In the genomic region with DNA sequence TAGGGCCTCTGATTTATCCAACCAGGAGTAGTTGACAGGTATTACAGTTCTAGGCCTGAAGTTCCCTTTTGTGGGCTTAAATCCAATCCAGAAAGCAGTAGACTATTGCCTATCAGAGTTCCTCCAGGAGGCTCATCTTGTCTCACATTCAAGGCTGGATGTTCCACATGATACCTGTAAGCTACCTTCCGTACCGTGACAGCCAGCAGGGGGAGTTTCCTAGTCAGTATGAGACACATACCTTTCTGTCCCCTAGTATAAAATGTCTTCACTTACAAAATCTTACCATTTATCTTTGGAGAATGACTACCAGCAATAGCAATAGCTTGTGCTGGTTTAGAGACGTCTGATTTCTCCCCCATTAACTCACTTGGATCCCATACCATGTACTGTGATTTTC, we compare ENCODE assay signal across 23 mouse cellular contexts. TPM values are rescaled to one million over a fixed set of nuclear protein-coding genes. Genes with fewer than 3 reads are reported as not detected.
A peak's percentile ranks its signal among the peaks of the same experiment; 100 is the strongest.
DNase-seq lines count a peak whose midpoint lies in the region; ATAC-seq and TF ChIP-seq lines count a peak whose summit lies in the region.
"Had no signal": no experiment of that assay in that cellular context is flagged by ENCODE, and none has a peak within 500 bp of the region (broad histone marks: within the 10 kb centered on the region; RNA-seq: fewer than 3 reads in every experiment).

No protein-coding gene starts in this region.

- ATAC-seq in kidney, embryonic 15.5 days (replicated peaks; ENCODE audit: low FRiP score) = no peak
- no peak for ATAC-seq in midbrain, embryonic 11.5 days (ENCODE audit: low FRiP score)
- ATAC-seq: activated CD4-positive, CD25-positive, alpha-beta regulatory T cell, adult 4 months had no signal

- H3K27me3 ChIP-seq in kidney, embryonic 15.5 days = no peaks in the 10 kb centered on the region
- no peaks in the 10 kb centered on the region for H3K27me3 ChIP-seq in CH12.LX (replicated peaks)
- H3K27me3 ChIP-seq in midbrain, embryonic 11.5 days (ENCODE audit: control insufficient read depth, insufficient read depth, low read length) = no peaks in the 10 kb centered on the region
- H3K27me3 ChIP-seq: embryonic facial prominence, embryonic 13.5 days; forebrain, embryonic 12.5 days; heart, embryonic 12.5 days had no signal

- TF ChIP-seq CTCF in layer of hippocampus, adult 2 months (conservative IDR thresholded peaks at IDR 0.05) = 0 out of 2 replicates have a peak, but pooled peaks have one; percentile 9
- TF ChIP-seq CTCF in CH12.LX (conservative IDR thresholded peaks at IDR 0.05 in 1 of 2, IDR thresholded peaks at IDR 0.05 in 1 of 2; ENCODE audit: low read depth in 2 of 2, low read length in 2 of 2) = peak in 1 of 2 experiments; percentile 51; a peak in 2 of 4 replicates

- TF ChIP-seq POLR2A in CH12.LX (IDR thresholded peaks at IDR 0.05; ENCODE audit: low read depth, low read length) = no peak

- in situ Hi-C loops in CH12.LX (cut with MboI; ENCODE audit: low pct_ligation_motif_present, low pct_unique_long_range_greater_than_20kb, low sequenced_read_pairs) = no loop called here

- H3K79me2 ChIP-seq in CH12.LX (replicated peaks; ENCODE audit: control insufficient read depth, extremely low read depth, insufficient read depth, poor library complexity, severe bottlenecking) = no peaks in the 10 kb centered on the region

- no peak overlapping the region for H3K4me2 ChIP-seq in kidney, embryonic 15.5 days
- H3K4me2 ChIP-seq in CH12.LX (ENCODE audit: insufficient read depth, low read depth, poor library complexity, severe bottlenecking) = no peak overlapping the region
- no peak overlapping the region for H3K4me2 ChIP-seq in midbrain, embryonic 11.5 days
- H3K4me2 ChIP-seq: embryonic facial prominence, embryonic 13.5 days; forebrain, embryonic 12.5 days; heart, embryonic 12.5 days; hindbrain, embryonic 14.5 days had no signal

- H3K4me1 ChIP-seq in kidney, embryonic 15.5 days = no peaks in the 10 kb centered on the region
- no peaks in the 10 kb centered on the region for H3K4me1 ChIP-seq in CH12.LX (ENCODE audit: control insufficient read depth in 1 of 2, insufficient read depth in 2 of 2)
- no peaks in the 10 kb centered on the region for H3K4me1 ChIP-seq in midbrain, embryonic 11.5 days (ENCODE audit: control insufficient read depth, insufficient read depth, low read length)
- H3K4me1 ChIP-seq: embryonic facial prominence, embryonic 13.5 days; forebrain, embryonic 12.5 days; heart, embryonic 12.5 days; hindbrain, embryonic 10.5 days had no signal

- 82% methylated on average over 3 of the region's 3 CpGs for WGBS in kidney, embryonic 15.5 days
- 84% methylated on average over 3 of the region's 3 CpGs for WGBS in midbrain, embryonic 11.5 days

- dilution Hi-C loops in CH12.LX (cut with MboI; ENCODE audit: extremely low pct_ligation_motif_present, extremely low pct_unique_long_range_greater_than_20kb, low sequenced_read_pairs) = no loop called here

- no peak for TF ChIP-seq EP300 in CH12.LX (IDR thresholded peaks at IDR 0.05; ENCODE audit: low read length)

- H3K27ac ChIP-seq in kidney, embryonic 15.5 days = no peak overlapping the region
- no peak overlapping the region for H3K27ac ChIP-seq in layer of hippocampus, adult 2 months
- no peak overlapping the region for H3K27ac ChIP-seq in CH12.LX (ENCODE audit: insufficient read depth, low read depth)
- no peak overlapping the region for H3K27ac ChIP-seq in midbrain, embryonic 11.5 days (ENCODE audit: low read depth, low read length)
- H3K27ac ChIP-seq: embryonic facial prominence, embryonic 13.5 days; forebrain, embryonic 12.5 days; gastrocnemius, adult 2 months; hindbrain, embryonic 10.5 days; hindbrain, embryonic 14.5 days had no signal

- H3K9ac ChIP-seq in kidney, embryonic 15.5 days = no peak overlapping the region
- H3K9ac ChIP-seq in CH12.LX (ENCODE audit: insufficient read depth, low read depth) = no peak overlapping the region
- H3K9ac ChIP-seq in midbrain, embryonic 11.5 days (ENCODE audit: low read length) = no peak overlapping the region
- H3K9ac ChIP-seq: embryonic facial prominence, embryonic 13.5 days; forebrain, embryonic 12.5 days; heart, embryonic 12.5 days; hindbrain, embryonic 14.5 days had no signal

- no peak; the same call in none of the 2 replicates for TF ChIP-seq RAD21 in CH12.LX (IDR thresholded peaks at IDR 0.05; ENCODE audit: low read depth, low read length)

- H3K36me3 ChIP-seq in kidney, embryonic 15.5 days = no peaks in the 10 kb centered on the region
- no peaks in the 10 kb centered on the region for H3K36me3 ChIP-seq in CH12.LX (replicated peaks in 1 of 2; ENCODE audit: control insufficient read depth in 1 of 2, insufficient read depth in 1 of 2, low read length in 1 of 2)
- H3K36me3 ChIP-seq in midbrain, embryonic 11.5 days (ENCODE audit: control insufficient read depth, insufficient read depth, low read length) = no peaks in the 10 kb centered on the region
- H3K36me3 ChIP-seq: embryonic facial prominence, embryonic 13.5 days; forebrain, embryonic 12.5 days; heart, embryonic 12.5 days; hindbrain, embryonic 10.5 days had no signal

- DNase-seq in kidney, adult 9 months = peak; percentile 5
- no peak for DNase-seq in layer of hippocampus, adult 2 months (ENCODE audit: low spot score in 2 of 2)
- no peak for DNase-seq in layer of hippocampus, postnatal 14 days (ENCODE audit: low spot score in 2 of 2)
- DNase-seq in CH12.LX (ENCODE audit: extremely low read depth) (peak; percentile 17), WW6 (ENCODE audit: low read depth, low spot score) (peak; percentile 7)
- no peak for DNase-seq in midbrain, embryonic 11.5 days (ENCODE audit: low spot score, missing footprints)
- DNase-seq in cerebellum, adult 18-20 months = no peak
- DNase-seq: adrenal gland, postnatal 14 days; cerebellum, adult 11-12 months; cerebellum, adult 9-11 months; cerebellum, postnatal 36 days; gastrocnemius, adult 2 months; gastrocnemius, postnatal 25 days had no signal

- H3K9me3 ChIP-seq in kidney, embryonic 15.5 days (replicated peaks) = no peaks in the 10 kb centered on the region
- no peaks in the 10 kb centered on the region for H3K9me3 ChIP-seq in CH12.LX (replicated peaks; ENCODE audit: low read length)
- H3K9me3 ChIP-seq in midbrain, embryonic 11.5 days (ENCODE audit: control insufficient read depth, low read length) = no peaks in the 10 kb centered on the region
- H3K9me3 ChIP-seq: embryonic facial prominence, embryonic 13.5 days; forebrain, embryonic 12.5 days; hindbrain, embryonic 10.5 days had no signal

- no peak overlapping the region for H3K4me3 ChIP-seq in kidney, embryonic 15.5 days (replicated peaks)
- no peak overlapping the region for H3K4me3 ChIP-seq in layer of hippocampus, adult 2 months
- no peak overlapping the region for H3K4me3 ChIP-seq in CH12.LX (replicated peaks in 1 of 3; ENCODE audit: low read depth in 2 of 3, low read length in 2 of 3, poor library complexity in 1 of 3)
- H3K4me3 ChIP-seq in midbrain, embryonic 11.5 days (ENCODE audit: low read depth, low read length) = no peak overlapping the region
- H3K4me3 ChIP-seq: embryonic facial prominence, embryonic 13.5 days; forebrain, embryonic 12.5 days; gastrocnemius, adult 2 months; heart, embryonic 12.5 days; hindbrain, embryonic 10.5 days had no signal

TF ChIP-seq in CH12.LX, 34 proteins besides CTCF, POLR2A, EP300 and RAD21:
- TF ChIP-seq ETS1 (conservative IDR thresholded peaks at IDR 0.05; ENCODE audit: low read depth, low read length) (no peak), SMC3 (IDR thresholded peaks at IDR 0.05; ENCODE audit: low read depth, low read length) (peak; percentile 30)

RNA-seq across cellular contexts. Expression of gene Gpc5, which starts 56.8 kb away (rescaled TPM):
- 10.2 and 11.1 TPM in 2 replicates for polyA plus RNA-seq in kidney, embryonic 15.5 days (2015; fragmentation: Nextera tagmentation; extraction: Ambion mirVana)
- total RNA-seq in layer of hippocampus, adult 2 months (2021) = 10 to 100 TPM; 38.3 to 42.3 TPM
- total RNA-seq in layer of hippocampus, postnatal 14 days (2021) = 10 to 100 TPM; 43.1 to 46.3 TPM
- not detected in 2 replicates for total RNA-seq in CH12.LX (2012; rRNA removed)
- total RNA-seq in CH12.LX (2014; rRNA removed) = not detected in 2 replicates
- 0.14 TPM in 1 of 2 replicates, not detected in the other for polyA plus RNA-seq in CH12.LX (2012; ENCODE audit: insufficient read length, low read depth)
- polyA plus RNA-seq in midbrain, embryonic 11.5 days (2014; fragmentation: Nextera tagmentation; extraction: Ambion mirVana) = 0.75 and 0.76 TPM in 2 replicates
- total RNA-seq: gastrocnemius, adult 2 months; gastrocnemius, postnatal 25 days; granulocyte monocyte progenitor cell, adult 5-6 weeks; heart, adult 8-10 months; heart, postnatal 25 days had no signal
- polyA plus RNA-seq: activated CD4-positive, CD25-positive, alpha-beta regulatory T cell, adult 4 months had no signal

Comparison
In these comparisons a context has a peak if more than half of its experiments do, and no peak if none do; other contexts are left out.
1. DNase-seq: peak in kidney, adult 9 months (single experiment), CH12.LX (single experiment) and WW6 (single experiment); none in layer of hippocampus, adult 2 months (0 of 2), layer of hippocampus, postnatal 14 days (0 of 2), midbrain, embryonic 11.5 days (single experiment) and cerebellum, adult 18-20 months (0 of 2).
2. RNA of gene Gpc5, which starts 56.8 kb away (total RNA-seq): 43.1 to 46.3 TPM in layer of hippocampus, postnatal 14 days and 38.3 to 42.3 TPM in layer of hippocampus, adult 2 months; not detected in CH12.LX; every median in the first group is over 10 times any median in the second.